Mouse (Mus musculus): ENCODE data around the gene Olfr364-ps1. TPM values are rescaled to one million over a fixed set of nuclear protein-coding genes. Genes with fewer than 3 reads are reported as not detected.

Gene Olfr364-ps1
- polyA plus RNA-seq (2014; fragmentation: Illumina TruSeq; extraction: RNeasy Lipid Tissue Mini Kit (QIAGEN cat#74804); ENCODE audit: insufficient read depth, low read depth, low replicate concordance): not detected

GRCm38 (mm10) chr2:37139022-37139421 lies at the start of gene Olfr364-ps1:
Gene Olfr364-ps1 (plus strand): TSS chr2:37139322.

GRCm38 (mm10) chr2:37117810-37118209 lies 21.3 kb upstream of the Olfr364-ps1 start, which contains the start of gene Olfr362:
Gene Olfr362 (minus strand): TSS chr2:37117910.

GRCm38 (mm10) chr2:37187898-37188297 lies 48.8 kb downstream of the Olfr364-ps1 start, which contains the start of gene Olfr365:
Gene Olfr365 (plus strand): TSS chr2:37188198.

Other genes starting within 250 kb of the Olfr364-ps1 start
- not detected for gene Olfr353, start 246.4 kb upstream of the Olfr364-ps1 start, polyA plus RNA-seq (2014; fragmentation: Illumina TruSeq; extraction: RNeasy Lipid Tissue Mini Kit (QIAGEN cat#74804); ENCODE audit: insufficient read depth, low read depth, low replicate concordance)
- gene Olfr354, start 233.6 kb upstream of the Olfr364-ps1 start, polyA plus RNA-seq (2014; fragmentation: Illumina TruSeq; extraction: RNeasy Lipid Tissue Mini Kit (QIAGEN cat#74804); ENCODE audit: insufficient read depth, low read depth, low replicate concordance): not detected
- gene Olfr355, start 210.4 kb upstream of the Olfr364-ps1 start, polyA plus RNA-seq (2014; fragmentation: Illumina TruSeq; extraction: RNeasy Lipid Tissue Mini Kit (QIAGEN cat#74804); ENCODE audit: insufficient read depth, low read depth, low replicate concordance): not detected
- not detected for gene Olfr356, start 202.2 kb upstream of the Olfr364-ps1 start, polyA plus RNA-seq (2014; fragmentation: Illumina TruSeq; extraction: RNeasy Lipid Tissue Mini Kit (QIAGEN cat#74804); ENCODE audit: insufficient read depth, low read depth, low replicate concordance)
- gene Olfr357, start 145.5 kb upstream of the Olfr364-ps1 start, polyA plus RNA-seq (2014; fragmentation: Illumina TruSeq; extraction: RNeasy Lipid Tissue Mini Kit (QIAGEN cat#74804); ENCODE audit: insufficient read depth, low read depth, low replicate concordance): not detected
- gene Olfr358, start 130.0 kb upstream of the Olfr364-ps1 start, polyA plus RNA-seq (2014; fragmentation: Illumina TruSeq; extraction: RNeasy Lipid Tissue Mini Kit (QIAGEN cat#74804); ENCODE audit: insufficient read depth, low read depth, low replicate concordance): not detected
- gene Olfr360, start 73.6 kb upstream of the Olfr364-ps1 start, polyA plus RNA-seq (2014; fragmentation: Illumina TruSeq; extraction: RNeasy Lipid Tissue Mini Kit (QIAGEN cat#74804); ENCODE audit: insufficient read depth, low read depth, low replicate concordance): not detected
- gene Olfr361, start 50.0 kb upstream of the Olfr364-ps1 start, polyA plus RNA-seq (2014; fragmentation: Illumina TruSeq; extraction: RNeasy Lipid Tissue Mini Kit (QIAGEN cat#74804); ENCODE audit: insufficient read depth, low read depth, low replicate concordance): not detected
- gene Olfr362, start 21.4 kb upstream of the Olfr364-ps1 start, polyA plus RNA-seq (2014; fragmentation: Illumina TruSeq; extraction: RNeasy Lipid Tissue Mini Kit (QIAGEN cat#74804); ENCODE audit: insufficient read depth, low read depth, low replicate concordance): not detected
- not detected for gene Olfr365, start 48.9 kb downstream of the Olfr364-ps1 start, polyA plus RNA-seq (2014; fragmentation: Illumina TruSeq; extraction: RNeasy Lipid Tissue Mini Kit (QIAGEN cat#74804); ENCODE audit: insufficient read depth, low read depth, low replicate concordance)
- not detected for gene Olfr366, start 72.3 kb downstream of the Olfr364-ps1 start, polyA plus RNA-seq (2014; fragmentation: Illumina TruSeq; extraction: RNeasy Lipid Tissue Mini Kit (QIAGEN cat#74804); ENCODE audit: insufficient read depth, low read depth, low replicate concordance)
- not detected for gene Olfr368, start 187.2 kb downstream of the Olfr364-ps1 start, polyA plus RNA-seq (2014; fragmentation: Illumina TruSeq; extraction: RNeasy Lipid Tissue Mini Kit (QIAGEN cat#74804); ENCODE audit: insufficient read depth, low read depth, low replicate concordance)
- gene Pdcl, start 220.0 kb downstream of the Olfr364-ps1 start, polyA plus RNA-seq (2014; fragmentation: Illumina TruSeq; extraction: RNeasy Lipid Tissue Mini Kit (QIAGEN cat#74804); ENCODE audit: insufficient read depth, low read depth, low replicate concordance): 21.4 TPM

Data from lung, adult 10 weeks (tissue).